Mouse (Mus musculus): ENCODE data around the gene Clic3.

- TF ChIP-seq CTCF (IDR thresholded peaks at IDR 0.05; ENCODE audit: low read depth) = no peak
- no peak for TF ChIP-seq EP300 (IDR thresholded peaks at IDR 0.05; ENCODE audit: low read depth)
Observed at GRCm38 (mm10) chr2:25460551-25461309, 4.1 kb downstream of the Clic3 start, which contains the start of gene Paxx.
